Mouse (Mus musculus): Measurements from ENCODE around the gene Klk1b3. TPM values are rescaled to one million over a fixed set of nuclear protein-coding genes. Genes with fewer than 3 reads are reported as not detected.
"Not testable (repeated sequence)": the region's sequence is repeated elsewhere in the genome, so short reads cannot be mapped to it uniquely, and the experiment has no call there.

Gene Klk1b3
- polyA plus RNA-seq, 1 experiment from 2014 or later = not detected

- Histone ChIP-seq H3K9me3 (ENCODE audit: low read depth, low read length) (no peaks in the 10 kb centered on the region), H3K4me3 (ENCODE audit: low read depth, low read length) (no peak within 1 kb of the TSS), H3K4me2 (no peak within 1 kb of the TSS), H3K27ac (ENCODE audit: low read depth) (no peak within 1 kb of the TSS), H3K9ac (no peak within 1 kb of the TSS), H3K36me3 (ENCODE audit: insufficient read depth) (no peaks in the 10 kb centered on the region), H3K4me1 (ENCODE audit: insufficient read depth) (no peaks in the 10 kb centered on the region), H3K27me3 (ENCODE audit: insufficient read depth, low read length) (no peaks in the 10 kb centered on the region)
- no peak for TF ChIP-seq CTCF (IDR thresholded peaks at IDR 0.05; ENCODE audit: low read depth)
- no peak for ATAC-seq (ENCODE audit: insufficient read depth)
- DNase-seq = no peak
- WGBS = 72% methylated on average over 1 of the region's 1 CpGs
These were observed 17.7 kb downstream of the Klk1b3 start, which contains the start of gene Klk1b5 for GRCm38 (mm10) chr7:44215645-44216044. Gene Klk1b5 (plus strand): TSS chr7:44215945.

GRCm38 (mm10) chr7:44221601-44222000 lies 23.6 kb downstream of the Klk1b3 start:
- not testable (repeated sequence) for H3K4me3 ChIP-seq (ENCODE audit: low read depth, low read length); H3K27me3 ChIP-seq (ENCODE audit: insufficient read depth, low read length); H3K4me2 ChIP-seq; H3K9me3 ChIP-seq (ENCODE audit: low read depth, low read length); H3K36me3 ChIP-seq (ENCODE audit: insufficient read depth); H3K27ac ChIP-seq (ENCODE audit: low read depth); DNase-seq; H3K9ac ChIP-seq; ATAC-seq (ENCODE audit: insufficient read depth); H3K4me1 ChIP-seq (ENCODE audit: insufficient read depth)
- WGBS = 64% methylated on average over 8 of the region's 10 CpGs

- not testable (repeated sequence) for H3K4me1 ChIP-seq (ENCODE audit: insufficient read depth); H3K36me3 ChIP-seq (ENCODE audit: insufficient read depth); DNase-seq; H3K4me2 ChIP-seq; H3K27me3 ChIP-seq (ENCODE audit: insufficient read depth, low read length); H3K4me3 ChIP-seq (ENCODE audit: low read depth, low read length); H3K9ac ChIP-seq; H3K27ac ChIP-seq (ENCODE audit: low read depth); ATAC-seq (ENCODE audit: insufficient read depth); H3K9me3 ChIP-seq (ENCODE audit: low read depth, low read length)
- 60% methylated on average over 6 of the region's 6 CpGs for WGBS
These were observed 24.3 kb downstream of the Klk1b3 start for GRCm38 (mm10) chr7:44222335-44222734.

GRCm38 (mm10) chr7:44225076-44225475 lies 27.1 kb downstream of the Klk1b3 start, which contains the start of gene Klk1:
Gene Klk1 (plus strand): TSS chr7:44225360.
- H3K36me3 ChIP-seq (ENCODE audit: insufficient read depth) = no peaks in the 10 kb centered on the region
- H3K9ac ChIP-seq = no peak within 1 kb of the TSS
- TF ChIP-seq CTCF (IDR thresholded peaks at IDR 0.05; ENCODE audit: low read depth) = no peak
- ATAC-seq (ENCODE audit: insufficient read depth) (no peak), DNase-seq (no peak)
- H3K4me1 ChIP-seq (ENCODE audit: insufficient read depth) = no peaks in the 10 kb centered on the region
- H3K4me3 ChIP-seq (ENCODE audit: low read depth, low read length) = no peak within 1 kb of the TSS
- no peaks in the 10 kb centered on the region for H3K9me3 ChIP-seq (ENCODE audit: low read depth, low read length)
- WGBS = 44% methylated on average over 1 of the region's 1 CpGs
- H3K4me2 ChIP-seq = no peak within 1 kb of the TSS
- no peaks in the 10 kb centered on the region for H3K27me3 ChIP-seq (ENCODE audit: insufficient read depth, low read length)
- H3K27ac ChIP-seq (ENCODE audit: low read depth) = no peak within 1 kb of the TSS

GRCm38 (mm10) chr7:44235909-44236308 lies 37.9 kb downstream of the Klk1b3 start, which contains the start of gene Gm36864:
Gene Gm36864 (plus strand): TSS chr7:44236177.
- no peaks in the 10 kb centered on the region for H3K4me1 ChIP-seq (ENCODE audit: insufficient read depth)
- H3K27me3 ChIP-seq (ENCODE audit: insufficient read depth, low read length) = no peaks in the 10 kb centered on the region
- H3K4me2 ChIP-seq = no peak within 1 kb of the TSS
- H3K9ac ChIP-seq = no peak within 1 kb of the TSS
- H3K36me3 ChIP-seq (ENCODE audit: insufficient read depth) = no peaks in the 10 kb centered on the region
- ATAC-seq (ENCODE audit: insufficient read depth) (no peak), DNase-seq (no peak)
- WGBS = 61% methylated on average over 3 of the region's 3 CpGs
- H3K27ac ChIP-seq (ENCODE audit: low read depth) = no peak within 1 kb of the TSS
- no peak within 1 kb of the TSS for H3K4me3 ChIP-seq (ENCODE audit: low read depth, low read length)
- no peaks in the 10 kb centered on the region for H3K9me3 ChIP-seq (ENCODE audit: low read depth, low read length)
- no peak for TF ChIP-seq CTCF (IDR thresholded peaks at IDR 0.05; ENCODE audit: low read depth)

GRCm38 (mm10) chr7:44239913-44240312 lies 41.9 kb downstream of the Klk1b3 start:
- no peak for TF ChIP-seq CTCF (IDR thresholded peaks at IDR 0.05; ENCODE audit: low read depth)
- Histone ChIP-seq H3K27ac (ENCODE audit: low read depth) (no peak overlapping the region), H3K36me3 (ENCODE audit: insufficient read depth) (no peaks in the 10 kb centered on the region), H3K9me3 (ENCODE audit: low read depth, low read length) (no peaks in the 10 kb centered on the region), H3K9ac (no peak overlapping the region), H3K4me3 (ENCODE audit: low read depth, low read length) (no peak overlapping the region), H3K4me1 (ENCODE audit: insufficient read depth) (no peaks in the 10 kb centered on the region), H3K27me3 (ENCODE audit: insufficient read depth, low read length) (no peaks in the 10 kb centered on the region), H3K4me2 (no peak overlapping the region)
- WGBS = 44% methylated on average over 2 of the region's 2 CpGs
- no peak for ATAC-seq (ENCODE audit: insufficient read depth)
- no peak for DNase-seq

- Histone ChIP-seq H3K4me1 (ENCODE audit: insufficient read depth) (peaks cover 3% of the 10 kb centered on the region; the same call in 1 of the 2 replicates), H3K27ac (ENCODE audit: low read depth) (no peak overlapping the region), H3K36me3 (ENCODE audit: insufficient read depth) (no peaks in the 10 kb centered on the region), H3K4me2 (no peak overlapping the region), H3K27me3 (ENCODE audit: insufficient read depth, low read length) (no peaks in the 10 kb centered on the region), H3K9ac (no peak overlapping the region), H3K9me3 (ENCODE audit: low read depth, low read length) (no peaks in the 10 kb centered on the region), H3K4me3 (ENCODE audit: low read depth, low read length) (no peak overlapping the region)
- DNase-seq (no peak), ATAC-seq (ENCODE audit: insufficient read depth) (no peak)
- 35% methylated on average over 1 of the region's 1 CpGs for WGBS
- no peak for TF ChIP-seq CTCF (IDR thresholded peaks at IDR 0.05; ENCODE audit: low read depth)
These were observed 42.7 kb downstream of the Klk1b3 start for GRCm38 (mm10) chr7:44240712-44241111.

- H3K9me3 ChIP-seq (ENCODE audit: low read depth, low read length) = no peaks in the 10 kb centered on the region
- no peak overlapping the region for H3K4me3 ChIP-seq (ENCODE audit: low read depth, low read length)
- ATAC-seq (ENCODE audit: insufficient read depth) = no peak
- H3K4me2 ChIP-seq = no peak overlapping the region
- no peaks in the 10 kb centered on the region for H3K27me3 ChIP-seq (ENCODE audit: insufficient read depth, low read length)
- 68% methylated on average over 2 of the region's 2 CpGs for WGBS
- no peak for TF ChIP-seq CTCF (IDR thresholded peaks at IDR 0.05; ENCODE audit: low read depth)
- H3K4me1 ChIP-seq (ENCODE audit: insufficient read depth) = peaks cover 3% of the 10 kb centered on the region; the same call in 1 of the 2 replicates
- no peak overlapping the region for H3K27ac ChIP-seq (ENCODE audit: low read depth)
- no peak for DNase-seq
- no peaks in the 10 kb centered on the region for H3K36me3 ChIP-seq (ENCODE audit: insufficient read depth)
- H3K9ac ChIP-seq = no peak overlapping the region
These were observed 43.2 kb downstream of the Klk1b3 start for GRCm38 (mm10) chr7:44241163-44241562.

Data from lung, embryonic 14.5 days (tissue).